Mouse (Mus musculus): ENCODE measurements around the gene Camta1.

Camta1 gene

DNA sequence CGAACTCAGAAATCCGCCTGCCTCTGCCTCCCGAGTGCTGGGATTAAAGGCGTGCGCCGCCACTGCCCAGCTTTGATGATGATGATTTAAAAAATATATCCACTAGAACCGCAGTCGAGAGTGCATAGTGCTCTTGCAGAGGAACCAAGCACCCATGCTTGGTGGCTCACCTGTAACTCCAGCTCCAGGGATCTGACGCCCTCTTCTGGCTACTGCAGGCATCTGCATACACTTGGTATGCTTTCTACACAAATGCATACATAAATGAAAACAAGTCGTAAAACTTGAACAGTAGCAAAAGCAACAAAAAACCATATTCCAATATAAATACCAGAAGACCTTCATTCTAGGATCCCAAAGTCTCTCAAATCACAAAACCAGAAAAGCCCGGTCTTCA is 896.1 kb downstream of the Camta1 start:
- DNase-seq, result no peak

DNA sequence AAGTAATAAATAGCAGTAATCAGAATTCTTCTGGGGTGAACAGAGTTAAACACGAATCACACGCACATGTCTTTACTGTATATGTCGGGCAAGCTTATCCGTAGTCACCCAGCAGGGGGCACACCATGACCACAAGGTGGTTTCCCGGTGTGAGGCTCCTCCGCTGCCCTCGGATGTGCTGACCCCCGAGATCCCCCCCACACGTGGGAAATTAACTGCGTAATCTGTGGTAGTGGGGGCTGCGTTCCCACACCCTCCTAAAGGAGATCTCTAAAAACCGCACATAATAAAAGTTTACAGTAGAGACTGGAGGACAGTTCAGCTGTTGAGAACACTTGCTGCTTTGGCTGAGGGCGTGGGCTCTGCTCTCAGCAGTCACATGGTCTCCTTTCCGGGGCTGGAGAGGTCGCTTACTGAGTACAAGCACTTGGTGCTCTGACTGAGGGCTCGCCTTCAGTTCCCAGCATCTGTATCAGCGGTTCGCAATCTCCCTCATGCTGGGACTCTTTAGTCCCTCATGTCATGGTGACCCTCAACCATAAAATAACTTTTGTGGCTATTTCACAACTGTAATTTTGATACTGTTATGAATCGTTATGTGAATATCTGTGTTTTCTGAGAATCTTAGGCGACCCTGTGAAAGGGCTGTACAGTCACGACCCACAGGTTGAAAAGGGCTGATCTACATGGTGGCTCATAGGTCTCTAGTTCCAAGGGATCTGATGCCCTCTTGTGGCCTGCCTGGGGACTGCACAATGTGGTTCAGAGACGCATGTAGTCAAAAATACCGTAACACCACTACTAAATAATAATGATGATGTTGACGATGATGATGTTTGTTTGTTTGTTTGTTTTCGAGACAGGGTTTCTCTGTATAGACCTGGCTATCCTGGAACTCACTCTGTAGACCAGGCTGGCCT is 896.8 kb downstream of the Camta1 start:
- DNase-seq, result peak; percentile 77 to 88

DNA sequence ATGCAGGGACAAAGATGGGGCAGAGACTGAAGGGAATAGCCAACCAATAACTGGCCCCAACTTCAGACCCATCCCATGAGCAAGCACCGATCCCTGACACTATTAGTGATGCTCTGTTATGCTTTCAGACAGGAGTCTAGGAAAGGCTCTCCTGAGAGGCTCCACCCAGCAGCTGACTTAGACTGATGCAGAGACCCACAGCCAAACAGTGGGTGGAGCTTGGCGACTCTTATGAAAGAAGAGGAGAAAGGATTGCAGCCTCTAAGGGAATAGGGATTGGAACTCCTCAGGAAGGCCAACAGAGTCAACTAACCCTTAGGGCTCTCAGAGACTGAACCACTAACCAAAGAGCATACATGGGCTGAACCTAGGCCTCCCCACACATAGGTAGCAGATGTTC is 898.0 kb downstream of the Camta1 start:
- DNase-seq, result no peak

DNA sequence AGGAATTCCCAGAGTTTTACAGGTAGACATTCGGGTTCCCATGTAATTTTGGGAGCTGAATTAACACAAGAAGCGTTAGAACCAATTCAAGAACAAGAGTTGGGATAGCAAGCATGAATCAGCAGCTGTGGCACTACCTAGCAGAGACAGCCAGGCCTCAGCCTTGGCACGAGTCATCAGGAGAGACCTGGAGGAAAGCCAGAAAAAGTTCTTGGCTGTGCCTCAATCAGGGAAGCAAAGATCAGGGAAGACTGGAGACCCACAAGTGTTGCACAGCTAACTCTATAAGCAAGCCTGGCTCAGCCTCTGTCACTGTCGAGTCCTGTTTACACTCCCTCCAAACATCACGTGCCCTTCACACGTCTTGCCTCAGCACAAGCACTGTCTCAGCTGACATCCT is 899.4 kb downstream of the Camta1 start:
- DNase-seq, result peak in 1 of 2 experiments; percentile 13

DNA sequence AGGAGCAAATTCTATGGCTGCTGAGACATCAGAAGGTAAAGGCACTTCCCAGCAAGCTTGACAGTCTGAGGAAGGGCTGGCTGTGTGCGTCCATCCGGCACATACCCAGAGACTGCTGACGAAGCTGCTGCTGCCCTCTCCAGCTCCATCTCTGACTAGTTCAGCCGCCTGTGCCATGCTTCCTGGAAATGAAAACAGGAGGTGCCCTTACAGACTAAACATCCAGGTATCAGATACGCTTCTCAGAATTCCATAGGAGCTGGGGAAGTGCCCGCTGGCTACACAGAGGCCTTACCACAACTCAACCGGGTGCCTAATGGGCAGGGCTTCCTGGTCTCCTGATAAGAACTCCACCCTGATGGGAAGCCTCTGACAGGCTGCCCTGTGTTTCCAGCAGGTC is 903.1 kb downstream of the Camta1 start:
- no peak for DNase-seq

DNA sequence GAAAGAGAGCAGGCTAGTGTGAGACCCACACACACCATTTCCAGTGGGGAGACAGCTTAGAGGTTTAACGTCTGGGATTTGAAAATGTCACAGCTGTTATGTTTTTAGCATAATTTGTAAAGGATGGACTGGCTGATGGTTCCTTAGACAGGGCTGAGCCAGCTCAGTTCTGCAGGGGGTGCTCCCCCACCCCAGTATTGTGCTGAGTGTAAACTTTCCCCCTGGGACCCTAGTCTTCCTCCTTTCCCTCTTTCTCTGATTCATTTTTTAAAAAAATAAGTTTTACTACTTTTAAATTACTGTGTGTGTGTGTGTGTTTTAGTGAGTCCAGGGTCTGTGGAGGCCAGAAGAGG is 904.6 kb downstream of the Camta1 start:
- no peak for DNase-seq

DNA sequence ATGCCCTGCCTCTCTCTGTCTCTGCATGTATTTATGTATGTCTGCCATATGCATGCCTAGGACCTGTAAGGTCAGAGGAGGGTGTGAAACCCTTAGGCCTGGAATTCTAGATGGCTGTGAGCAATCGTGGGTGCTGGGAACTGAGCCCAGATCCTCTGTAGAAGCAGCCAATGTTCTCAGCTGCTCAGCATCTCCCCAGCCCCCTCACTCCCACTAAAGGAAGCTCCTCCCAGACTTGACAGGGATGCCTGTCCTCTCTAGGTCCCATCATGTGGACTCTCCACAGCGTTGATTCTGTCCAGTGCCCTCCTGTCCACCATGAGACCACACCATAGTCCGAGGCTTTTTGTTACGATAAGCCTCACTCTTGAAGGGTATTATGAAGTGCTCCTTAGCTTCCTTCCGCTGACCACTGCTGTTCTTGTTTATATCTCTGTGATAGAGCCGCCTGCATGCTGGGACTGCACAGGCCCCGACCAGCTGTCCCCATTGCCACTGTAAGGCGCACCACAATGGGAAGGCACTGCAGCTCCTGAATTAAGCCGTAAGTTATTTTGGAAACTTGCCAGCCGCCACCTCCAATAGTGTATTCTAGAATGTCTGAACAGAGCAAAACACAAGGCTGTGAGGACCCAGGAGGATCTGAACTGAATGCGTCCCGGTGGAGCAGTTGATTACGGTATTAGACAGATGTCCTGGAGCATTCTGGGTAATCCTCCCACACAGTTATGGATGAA is 905.1 kb downstream of the Camta1 start:
- peak in 1 of 2 experiments; percentile 10 for DNase-seq

DNA sequence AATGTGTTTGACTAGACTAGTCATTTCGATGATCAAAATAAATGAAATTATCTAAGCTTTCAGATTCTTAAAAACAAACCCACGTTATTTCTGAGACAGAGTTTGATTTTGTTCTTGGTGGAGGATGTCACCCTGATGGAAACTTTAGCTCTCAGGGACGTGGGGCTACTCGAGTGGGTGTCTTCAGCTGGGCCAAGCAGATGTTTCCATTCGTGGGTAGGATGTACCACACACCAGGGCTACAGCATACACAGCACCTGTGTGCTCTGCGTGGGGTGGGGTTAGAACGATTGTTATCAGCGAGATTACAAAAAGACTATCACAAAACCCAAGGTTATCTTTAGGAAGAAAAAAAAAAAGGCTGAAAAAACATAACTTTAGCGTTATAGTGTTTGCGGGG is 910.7 kb downstream of the Camta1 start:
- DNase-seq, result no peak

DNA sequence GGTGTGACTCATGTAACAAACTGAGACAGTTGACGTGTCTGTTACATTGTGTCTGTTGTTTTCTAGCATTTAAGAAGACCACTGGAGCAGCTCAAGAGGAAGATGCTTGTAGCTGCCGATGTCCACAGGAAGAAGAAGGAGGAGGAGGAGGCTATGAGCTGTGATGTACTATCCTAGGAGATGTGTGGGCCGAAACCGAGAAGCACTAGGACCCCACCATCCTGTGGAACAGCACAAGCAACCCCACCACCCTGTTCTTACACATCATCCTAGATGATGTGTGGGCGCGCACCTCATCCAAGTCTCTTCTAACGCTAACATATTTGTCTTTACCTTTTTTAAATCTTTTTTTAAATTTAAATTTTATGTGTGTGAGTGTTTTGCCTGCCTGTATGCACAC is 917.0 kb downstream of the Camta1 start:
- DNase-seq, result no peak

DNA sequence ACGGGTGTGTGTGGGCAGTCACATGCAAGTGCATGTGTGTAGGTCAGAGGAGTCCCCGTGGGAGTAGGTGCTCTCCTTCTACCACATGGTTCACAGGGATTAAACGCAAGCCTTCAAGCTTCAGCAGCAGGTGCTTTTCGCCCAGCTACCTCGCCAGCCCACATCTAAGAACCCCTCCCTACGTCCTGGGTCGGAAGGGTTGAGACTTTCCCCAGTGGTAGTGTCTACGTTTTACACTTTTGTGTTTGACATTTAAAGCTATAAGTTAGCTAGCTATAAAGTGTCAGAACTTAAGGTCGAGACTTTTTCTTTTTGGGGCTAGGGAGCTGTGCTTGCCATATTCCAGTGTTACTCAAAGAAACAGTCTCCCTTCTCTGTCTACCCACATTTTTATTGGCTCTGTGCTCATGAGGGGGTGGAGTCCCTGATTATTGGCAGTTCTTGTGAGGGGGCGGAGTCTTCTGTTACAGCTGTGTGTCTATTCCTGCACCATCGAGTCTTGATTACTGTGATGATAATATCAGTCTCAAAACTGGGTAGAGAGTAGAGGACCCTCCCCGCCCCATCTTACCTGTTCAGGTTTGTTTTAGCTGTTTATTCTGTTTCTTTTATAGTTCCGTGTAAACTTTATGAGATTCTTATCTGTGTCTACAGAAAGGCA is 921.6 kb downstream of the Camta1 start:
- no peak for DNase-seq

DNA sequence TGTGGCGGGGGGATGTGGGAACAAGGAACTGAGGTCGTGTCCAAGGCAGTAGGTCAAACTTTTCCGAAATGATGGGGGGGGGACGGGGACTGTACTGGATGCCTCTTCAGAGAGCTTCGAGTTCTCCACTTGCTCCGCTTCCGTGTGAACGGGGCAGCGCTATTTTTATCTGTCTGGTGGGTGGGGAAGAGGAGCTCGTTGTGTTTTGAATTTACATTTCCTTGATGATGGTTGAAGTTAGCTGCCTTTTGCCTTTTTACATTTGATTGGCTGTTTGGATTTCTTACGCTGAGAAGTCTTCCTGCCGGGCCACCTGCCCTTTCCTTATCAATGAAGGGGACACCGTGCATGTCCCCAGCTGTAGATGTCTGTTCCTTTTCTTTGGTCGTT is 923.6 kb downstream of the Camta1 start:
- no peak for DNase-seq

DNA sequence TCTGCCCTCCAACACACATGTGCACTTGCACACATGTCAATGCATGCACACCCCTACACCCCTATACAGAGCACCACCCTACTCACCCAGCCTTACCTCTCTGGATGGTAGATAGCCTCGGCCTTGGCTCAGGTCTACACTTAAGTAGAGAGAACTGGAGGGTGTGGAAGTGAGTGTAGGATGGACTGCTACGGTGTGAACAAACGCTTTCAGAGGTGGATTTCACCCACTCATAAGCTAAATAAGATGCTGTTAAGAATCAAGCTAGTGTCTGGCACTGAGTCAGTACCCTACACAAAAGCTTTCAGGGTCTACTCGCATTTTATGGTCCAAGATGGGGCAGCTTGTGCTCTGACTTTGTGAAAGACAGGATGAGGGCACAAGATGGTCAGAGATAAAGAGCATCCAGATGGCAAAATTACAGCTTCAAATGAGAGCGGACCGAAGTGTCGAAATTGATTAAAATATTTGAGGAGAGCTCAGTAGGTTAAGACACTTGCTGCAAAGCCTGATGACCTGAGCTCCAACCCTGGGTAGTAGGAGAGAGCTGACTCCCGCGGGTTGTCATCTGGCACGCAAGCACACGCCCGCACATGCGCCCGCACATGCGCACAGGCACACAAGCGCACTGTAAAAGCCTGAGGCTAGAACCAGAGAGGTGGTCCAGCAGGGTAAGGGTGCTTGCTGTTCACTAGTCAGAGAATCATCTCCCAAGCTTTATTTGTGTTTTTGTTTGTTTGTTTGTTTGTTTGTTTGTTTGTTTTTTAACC is 924.2 kb downstream of the Camta1 start:
- peak; percentile 18 to 41 for DNase-seq

DNA sequence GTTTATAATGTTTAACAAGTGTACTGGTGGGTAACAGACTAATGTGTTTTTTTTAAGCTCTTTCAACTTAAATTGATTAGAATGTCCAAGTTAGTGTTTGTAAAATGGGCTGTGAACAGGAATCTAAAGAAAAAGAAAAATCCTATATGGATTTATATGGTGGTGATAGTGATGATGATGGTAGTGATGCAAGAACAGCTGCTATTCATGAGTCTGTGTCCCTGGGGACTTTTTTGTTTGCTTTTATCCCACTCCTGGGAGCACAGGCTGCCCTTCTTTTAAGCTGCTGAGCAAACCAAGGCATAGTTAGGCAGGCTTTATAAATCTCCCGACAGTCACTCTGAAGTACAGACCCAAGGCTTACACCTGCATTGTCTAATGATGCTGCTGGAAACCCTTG is 928.2 kb downstream of the Camta1 start:
- DNase-seq, result no peak

DNA sequence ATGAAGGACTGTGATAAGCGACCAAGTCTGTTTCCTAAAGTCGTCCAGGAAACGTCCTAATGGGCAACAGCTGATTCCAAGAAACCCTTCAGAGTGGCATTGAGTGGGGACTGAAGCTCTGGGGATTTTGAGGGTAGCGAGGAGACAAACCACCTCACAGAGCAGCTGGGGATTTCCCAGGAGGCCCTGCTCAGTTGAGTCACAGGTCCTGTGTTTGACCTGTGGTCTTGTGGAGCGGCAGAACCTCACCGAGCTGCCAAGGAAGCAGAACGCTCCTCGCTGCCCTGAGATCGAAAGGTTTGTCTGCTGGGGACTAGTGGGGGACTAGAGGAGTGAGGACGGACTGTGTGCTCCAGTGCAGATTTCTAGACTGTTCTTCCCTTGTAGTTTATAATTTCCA is 933.9 kb downstream of the Camta1 start:
- DNase-seq, result no peak

DNA sequence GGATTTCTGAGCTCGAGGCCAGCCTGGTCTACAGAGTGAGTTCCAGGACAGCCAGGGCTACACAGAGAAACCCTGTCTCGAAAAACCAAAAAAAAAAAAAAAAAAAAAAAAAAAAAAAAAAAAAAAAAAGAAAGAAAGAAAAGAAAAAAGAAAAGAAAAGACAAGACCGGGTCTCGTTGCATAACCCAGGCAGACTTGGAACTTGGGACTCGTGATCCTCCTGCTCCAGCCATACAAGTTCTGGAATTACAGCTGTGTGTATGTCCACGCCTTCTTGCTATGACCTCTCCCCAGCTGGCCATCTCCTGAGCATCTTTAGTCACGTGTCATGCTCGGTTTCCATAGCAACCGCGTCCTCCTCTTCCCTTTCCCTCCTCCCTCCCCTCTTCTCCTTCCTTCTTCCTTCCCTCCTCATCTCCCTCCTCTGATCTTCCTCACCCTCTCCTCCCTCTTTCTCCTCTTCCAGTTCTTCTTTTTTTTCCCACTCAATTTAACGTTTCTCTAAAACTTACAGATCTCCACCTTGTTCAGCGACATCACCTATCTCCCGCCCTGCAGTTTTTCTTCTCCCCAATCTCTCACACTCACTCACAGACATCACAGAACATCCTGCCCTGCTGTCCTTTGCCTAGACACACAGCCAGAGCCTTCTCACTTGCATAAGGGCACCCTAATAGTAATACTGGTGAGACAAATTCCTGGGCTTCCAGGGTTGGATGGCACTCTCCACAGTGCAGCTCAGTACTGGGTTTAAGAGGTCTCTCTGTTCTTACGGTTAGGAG is 934.6 kb downstream of the Camta1 start:
- no peak for DNase-seq

DNA sequence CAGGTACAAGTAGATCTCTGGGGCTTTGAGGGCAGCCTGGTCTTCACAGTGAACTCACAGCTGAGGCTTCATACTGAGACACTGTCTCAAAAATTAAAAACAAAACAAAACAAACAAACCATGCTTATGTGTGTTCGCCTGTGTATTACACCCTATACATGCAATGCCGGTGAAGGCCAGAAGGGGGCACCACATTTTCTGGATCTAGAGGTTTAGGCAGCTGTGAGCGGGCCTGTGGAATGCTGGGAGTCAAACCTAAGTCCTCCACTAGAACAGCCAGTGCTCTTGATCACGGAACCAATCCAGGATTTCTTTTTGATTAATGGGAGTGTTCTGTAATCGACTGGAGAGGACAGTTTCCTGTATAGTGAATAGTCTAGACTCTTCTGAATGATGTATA is 935.8 kb downstream of the Camta1 start:
- no peak for DNase-seq

DNA sequence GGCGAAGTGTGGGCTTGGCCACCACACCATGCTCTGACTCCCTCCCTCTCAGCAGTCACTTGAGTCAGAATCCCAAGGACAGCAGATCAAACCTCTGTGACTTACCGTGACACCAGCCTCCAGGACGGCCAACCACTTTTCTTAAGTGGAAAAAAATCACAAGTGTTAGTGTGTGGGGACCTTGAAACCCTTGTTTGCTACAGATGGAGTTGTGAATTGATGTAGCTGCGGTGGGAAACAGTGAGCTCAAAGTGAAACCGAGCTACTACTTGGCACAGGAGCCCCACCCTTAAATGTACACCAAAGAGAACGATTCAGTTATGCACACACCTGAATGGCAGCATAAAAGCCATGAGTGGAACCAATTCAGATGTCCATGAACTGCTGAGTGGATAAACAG is 936.7 kb downstream of the Camta1 start:
- no peak for DNase-seq

DNA sequence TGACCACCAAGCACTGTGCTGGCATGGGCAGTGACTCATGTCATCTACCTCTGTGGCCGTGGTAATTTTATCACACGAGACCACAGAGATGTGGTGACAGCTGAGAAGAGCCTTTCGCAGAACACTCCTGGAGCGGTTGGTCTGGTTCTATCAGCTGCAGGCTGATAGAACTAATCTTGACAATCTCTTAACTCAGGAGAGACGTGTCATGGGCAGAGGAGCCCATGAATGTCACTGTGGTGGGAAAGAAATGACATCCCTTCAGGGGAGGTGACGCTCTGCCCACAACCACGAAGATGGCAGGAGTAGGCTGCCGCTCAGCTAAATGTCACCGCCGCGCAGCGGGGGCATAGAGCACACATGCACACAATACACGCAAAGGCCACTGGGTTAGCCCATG is 937.4 kb downstream of the Camta1 start:
- DNase-seq, result no peak

DNA sequence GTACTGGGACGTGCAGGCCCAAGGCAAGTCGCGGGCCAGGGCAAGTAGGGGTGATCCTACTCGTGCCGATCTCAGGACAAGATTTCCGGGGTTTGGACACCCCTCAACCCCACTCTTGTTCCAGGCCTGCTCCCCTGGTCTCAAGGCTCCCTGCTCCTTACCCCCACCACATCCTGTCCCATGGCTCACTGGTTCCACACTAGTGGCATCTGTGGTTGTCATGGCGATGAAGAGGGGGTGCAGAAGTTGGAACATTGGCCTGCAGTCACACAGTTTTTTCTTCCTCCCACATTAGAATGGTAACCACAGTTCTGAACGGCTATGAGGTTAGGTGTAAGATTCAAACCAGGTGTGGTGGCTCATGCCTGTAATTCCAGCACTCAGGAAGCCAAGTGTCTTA is 940.5 kb downstream of the Camta1 start:
- no peak for DNase-seq

DNA sequence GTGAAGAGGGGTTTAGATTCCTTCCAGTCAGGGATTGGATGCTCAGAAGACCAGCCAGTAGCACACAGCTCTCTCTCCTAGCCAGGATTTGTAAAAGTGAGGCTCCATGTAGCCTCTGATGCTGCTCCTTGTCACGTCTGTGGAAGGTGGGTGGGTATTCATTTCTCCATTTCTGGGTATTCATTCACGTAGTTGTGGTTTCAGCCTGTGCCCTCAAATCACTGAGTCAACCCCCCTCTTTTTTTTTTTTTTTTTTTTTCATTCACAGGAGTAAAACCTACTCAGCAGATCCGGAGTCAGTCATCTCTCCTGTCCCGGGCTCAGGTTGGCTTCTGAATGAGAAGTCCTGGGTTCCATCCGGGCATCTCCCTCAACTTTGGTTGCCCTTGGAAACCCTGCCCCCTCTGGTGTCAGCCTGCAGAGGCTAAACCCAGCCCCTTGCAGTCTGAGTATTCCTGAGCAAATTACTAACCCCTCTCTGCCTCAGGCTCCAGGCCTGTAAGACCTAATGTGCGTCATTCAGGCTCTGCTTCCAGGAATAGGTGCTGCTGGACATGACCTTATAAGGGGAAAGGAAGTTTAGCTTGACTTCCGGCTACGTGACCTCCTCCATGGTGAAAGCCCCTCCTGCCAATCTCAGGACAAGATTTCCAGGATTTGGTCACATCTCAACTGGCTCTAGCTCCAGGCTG is 944.2 kb downstream of the Camta1 start:
- DNase-seq, result no peak

DNA sequence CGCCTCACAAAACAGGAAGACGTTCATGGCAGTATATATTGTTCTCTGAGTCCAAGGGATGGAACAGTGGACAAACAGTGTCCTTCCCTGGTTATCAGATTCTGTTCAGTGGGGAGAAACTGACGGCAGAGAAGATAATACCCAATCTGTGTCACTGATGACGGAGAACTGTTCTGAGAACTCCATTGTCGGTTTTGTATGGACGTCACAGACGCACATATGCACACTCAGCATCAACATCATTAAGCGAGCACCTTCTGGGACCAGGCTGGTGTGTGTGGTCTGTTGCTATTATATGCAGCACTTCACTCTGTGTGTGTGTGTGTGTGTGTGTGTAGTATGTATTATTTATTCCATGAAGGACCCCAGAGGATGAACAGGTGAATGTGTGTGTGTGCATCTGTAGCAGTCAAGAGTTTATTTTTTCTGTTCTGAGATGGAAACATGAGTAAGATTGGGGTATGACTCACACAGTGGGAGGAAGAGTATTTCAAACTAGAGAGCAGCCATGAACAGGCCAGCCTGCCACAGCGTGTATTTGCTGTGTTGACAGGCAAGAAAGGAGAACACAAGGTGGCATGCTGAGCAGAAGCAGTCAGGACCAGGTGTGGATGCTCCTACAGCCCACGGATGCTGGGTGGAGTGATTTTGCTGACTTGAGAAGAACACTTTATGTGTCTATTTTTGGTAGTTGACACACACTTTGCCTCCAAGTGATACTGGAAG is 946.3 kb downstream of the Camta1 start:
- no peak for DNase-seq
